7 mouse cellular contexts compared by ENCODE assay signal in genomic region chr9:59071220-59071977, GRCm38 (mm10). TPM values are rescaled to one million over a fixed set of nuclear protein-coding genes. Genes with fewer than 3 reads are reported as not detected.
DNase-seq lines count a peak whose midpoint lies in the region; ATAC-seq and TF ChIP-seq lines count a peak whose summit lies in the region.

No protein-coding gene starts in this region.

- peaks cover 20% of the 10 kb centered on the region for H3K4me1 ChIP-seq in lung, embryonic 16.5 days (replicated peaks; ENCODE audit: control insufficient read depth, insufficient read depth, low read length)
- peaks cover 43% of the 10 kb centered on the region for H3K4me1 ChIP-seq in forebrain, embryonic 13.5 days
- peaks cover 23% of the 10 kb centered on the region for H3K4me1 ChIP-seq in hindbrain, postnatal 0 days (ENCODE audit: insufficient read depth, low read length)
- H3K4me1 ChIP-seq in stomach, embryonic 16.5 days (ENCODE audit: control insufficient read depth, insufficient read depth, low read length) = peaks cover 18% of the 10 kb centered on the region; the same call in 1 of the 2 replicates

- peak; percentile 67 for ATAC-seq in lung, embryonic 16.5 days (ENCODE audit: low read depth)
- ATAC-seq in forebrain, embryonic 13.5 days = no peak
- no peak for ATAC-seq in hindbrain, postnatal 0 days
- peak; percentile 68; the same call in 1 of the 2 replicates for ATAC-seq in stomach, embryonic 16.5 days (ENCODE audit: insufficient read depth, low FRiP score)
- ATAC-seq in activated CD4-positive, CD25-positive, alpha-beta regulatory T cell, adult 4 months = no peak

- H3K9me3 ChIP-seq in lung, embryonic 16.5 days (ENCODE audit: control insufficient read depth, low read length) = no peaks in the 10 kb centered on the region
- no peaks in the 10 kb centered on the region for H3K9me3 ChIP-seq in forebrain, embryonic 13.5 days (replicated peaks)
- no peaks in the 10 kb centered on the region for H3K9me3 ChIP-seq in hindbrain, postnatal 0 days (ENCODE audit: low read length)
- H3K9me3 ChIP-seq in stomach, embryonic 16.5 days (replicated peaks; ENCODE audit: control insufficient read depth, low read length) = no peaks in the 10 kb centered on the region

- TF ChIP-seq CTCF in hindbrain, postnatal 0 days (IDR thresholded peaks at IDR 0.05; ENCODE audit: low read depth) = no peak

- no peak overlapping the region for H3K4me3 ChIP-seq in lung, embryonic 16.5 days (ENCODE audit: low read length)
- no peak overlapping the region for H3K4me3 ChIP-seq in forebrain, embryonic 13.5 days
- H3K4me3 ChIP-seq in hindbrain, postnatal 0 days (ENCODE audit: low read length) = no peak overlapping the region
- H3K4me3 ChIP-seq in stomach, embryonic 16.5 days (replicated peaks; ENCODE audit: low read length) = no peak overlapping the region

- no peak for DNase-seq in lung, postnatal 25 days (ENCODE audit: low spot score)
- no peak for DNase-seq in hindbrain, postnatal 0 days (ENCODE audit: low spot score)
- DNase-seq in spleen, adult 12 weeks (ENCODE audit: low spot score) = no peak

- no peaks in the 10 kb centered on the region for H3K27me3 ChIP-seq in lung, embryonic 16.5 days (ENCODE audit: control insufficient read depth, insufficient read depth, low read depth, low read length)
- no peaks in the 10 kb centered on the region; the same call in 1 of the 2 replicates for H3K27me3 ChIP-seq in forebrain, embryonic 13.5 days
- H3K27me3 ChIP-seq in hindbrain, postnatal 0 days (ENCODE audit: insufficient read depth, low read length) = no peaks in the 10 kb centered on the region
- H3K27me3 ChIP-seq in stomach, embryonic 16.5 days (ENCODE audit: control insufficient read depth, insufficient read depth, low read length) = no peaks in the 10 kb centered on the region

- no peaks in the 10 kb centered on the region for H3K36me3 ChIP-seq in lung, embryonic 16.5 days (ENCODE audit: control insufficient read depth, insufficient read depth, low read length)
- no peaks in the 10 kb centered on the region for H3K36me3 ChIP-seq in forebrain, embryonic 13.5 days (ENCODE audit: poor library complexity, severe bottlenecking)
- no peaks in the 10 kb centered on the region for H3K36me3 ChIP-seq in hindbrain, postnatal 0 days (ENCODE audit: insufficient read depth, low read length)
- H3K36me3 ChIP-seq in stomach, embryonic 16.5 days (ENCODE audit: control insufficient read depth, insufficient read depth, low read length) = no peaks in the 10 kb centered on the region

- WGBS in lung, embryonic 16.5 days = 17% methylated on average over 7 of the region's 7 CpGs
- 60% methylated on average over 7 of the region's 7 CpGs for WGBS in forebrain, embryonic 13.5 days
- WGBS in hindbrain, postnatal 0 days = 51% methylated on average over 7 of the region's 7 CpGs
- 44% methylated on average over 7 of the region's 7 CpGs for WGBS in stomach, embryonic 16.5 days

- H3K27ac ChIP-seq in lung, embryonic 16.5 days (ENCODE audit: low read length) = 0 out of 2 replicates have a peak overlapping the region, but pooled peaks have one; percentile 33
- H3K27ac ChIP-seq in forebrain, embryonic 13.5 days = 0 out of 2 replicates have a peak overlapping the region, but pooled peaks have one; percentile 73
- H3K27ac ChIP-seq in hindbrain, postnatal 0 days = peak overlapping the region; percentile 66; the same call in 1 of the 2 replicates
- H3K27ac ChIP-seq in stomach, embryonic 16.5 days (ENCODE audit: low read length) = peak overlapping the region; percentile 75

- no peak overlapping the region for H3K4me2 ChIP-seq in lung, embryonic 16.5 days (ENCODE audit: low read depth, low read length)
- H3K4me2 ChIP-seq in forebrain, embryonic 13.5 days = peak overlapping the region; percentile 54
- H3K4me2 ChIP-seq in hindbrain, postnatal 0 days (ENCODE audit: low read depth, low read length) = peak overlapping the region; percentile 45; the same call in 1 of the 2 replicates
- peak overlapping the region; percentile 22; the same call in 1 of the 2 replicates for H3K4me2 ChIP-seq in stomach, embryonic 16.5 days (ENCODE audit: low read depth, low read length)

- no peak overlapping the region for H3K9ac ChIP-seq in lung, embryonic 16.5 days (ENCODE audit: low read length)
- no peak overlapping the region for H3K9ac ChIP-seq in forebrain, embryonic 13.5 days
- no peak overlapping the region for H3K9ac ChIP-seq in hindbrain, postnatal 0 days (replicated peaks; ENCODE audit: low read length)
- no peak overlapping the region for H3K9ac ChIP-seq in stomach, embryonic 16.5 days (ENCODE audit: low read length)

RNA-seq across cellular contexts. Expression of gene Neo1, which starts 35.2 kb away (rescaled TPM):
- polyA plus RNA-seq in lung, embryonic 16.5 days (2015; fragmentation: Nextera tagmentation; extraction: Ambion mirVana) = 38.9 and 39.1 TPM in 2 replicates
- polyA plus RNA-seq in forebrain, embryonic 13.5 days (2015; fragmentation: Nextera tagmentation; extraction: Ambion mirVana) = 33.7 and 35.6 TPM in 2 replicates
- 160 and 177 TPM in 2 replicates for total RNA-seq in hindbrain, postnatal 0 days (2014; rRNA removed)
- polyA plus RNA-seq in hindbrain, postnatal 0 days (2015; fragmentation: Nextera tagmentation; extraction: Ambion mirVana) = 34.4 and 38.7 TPM in 2 replicates
- polyA plus RNA-seq in stomach, embryonic 16.5 days (2015; fragmentation: Nextera tagmentation; extraction: Ambion mirVana) = 24.2 and 28.1 TPM in 2 replicates
- polyA plus RNA-seq in activated CD4-positive, CD25-positive, alpha-beta regulatory T cell, adult 4 months (2017; shearing (Covaris generic)) = not detected

Comparison
In these comparisons a context has a peak if more than half of its experiments do, and no peak if none do; other contexts are left out.
1. ATAC-seq: peak in lung, embryonic 16.5 days (single experiment) and stomach, embryonic 16.5 days (single experiment); none in forebrain, embryonic 13.5 days (single experiment), hindbrain, postnatal 0 days (single experiment) and activated CD4-positive, CD25-positive, alpha-beta regulatory T cell, adult 4 months (single experiment).
2. RNA of gene Neo1, which starts 35.2 kb away (polyA plus RNA-seq): 38.9 to 39.1 TPM in lung, embryonic 16.5 days, 34.4 to 38.7 TPM in hindbrain, postnatal 0 days, 33.7 to 35.6 TPM in forebrain, embryonic 13.5 days and 24.2 to 28.1 TPM in stomach, embryonic 16.5 days; not detected in activated CD4-positive, CD25-positive, alpha-beta regulatory T cell, adult 4 months; every median in the first group is over 10 times any median in the second.
3. Peak in every context shown above with its lines, with median percentiles within 50 percentile points of each other: H3K27ac ChIP-seq.